Mouse (Mus musculus) left cerebral cortex, postnatal 14 days (tissue): ENCODE measurements around the gene Npas3. TPM values are rescaled to one million over a fixed set of nuclear protein-coding genes. Genes with fewer than 3 reads are reported as not detected.

Source experiments
- DNase-seq, 2 experiments: peaks; one replicate each; pipeline ENCODE4 v3.0.0; 2021 to 2022; ENCODE audit warnings: low spot score in 2 of 2, mixed read lengths in 1 of 2
- intact Hi-C: fragments of 180-260 bp; cut with DNase I; formaldehyde crosslinking; loops from one replicate; pipeline ENCODE4 v1.15.1; 2025
- total RNA-seq, 2 experiments: library from RNA; stranded (reverse); gene quantifications; 2 replicates each; pipeline ENCODE4 v1.2.3; 2021

Npas3 gene
- total RNA-seq, 2 experiments from 2014 or later = 17.1 to 30.1 TPM

GRCm38 (mm10) chr12:53881684-53882083, 633.2 kb downstream of the Npas3 start:
- no peak for DNase-seq
- intact Hi-C loops = no loop called here

- DNase-seq = no peak
- intact Hi-C loops = no loop called here
Observed at GRCm38 (mm10) chr12:53882863-53883262, 634.4 kb downstream of the Npas3 start.

- intact Hi-C loops = no loop called here
- DNase-seq = no peak
Observed at GRCm38 (mm10) chr12:53888624-53889023, 640.1 kb downstream of the Npas3 start.

GRCm38 (mm10) chr12:53895909-53896308, 647.4 kb downstream of the Npas3 start:
- DNase-seq = no peak
- intact Hi-C loops = no loop called here

GRCm38 (mm10) chr12:53908761-53909160, 660.3 kb downstream of the Npas3 start:
- intact Hi-C loops = no loop called here
- peak in 1 of 2 experiments; percentile 9 for DNase-seq

- intact Hi-C loops = no loop called here
- peak in 1 of 2 experiments; percentile 42 for DNase-seq
Observed at GRCm38 (mm10) chr12:53910192-53910591, 661.7 kb downstream of the Npas3 start.

- intact Hi-C loops = no loop called here
- no peak for DNase-seq
Observed at GRCm38 (mm10) chr12:53922153-53922552, 673.7 kb downstream of the Npas3 start.

GRCm38 (mm10) chr12:53948826-53949225, 700.3 kb downstream of the Npas3 start:
- intact Hi-C loops = no loop called here
- no peak for DNase-seq

- DNase-seq = no peak
- intact Hi-C loops = no loop called here
Observed at GRCm38 (mm10) chr12:53962004-53962403, 713.5 kb downstream of the Npas3 start.

- intact Hi-C loops = no loop called here
- DNase-seq = no peak
Observed at GRCm38 (mm10) chr12:53963534-53963933, 715.1 kb downstream of the Npas3 start.

GRCm38 (mm10) chr12:53969378-53970174, 721.1 kb downstream of the Npas3 start:
- intact Hi-C loops = no loop called here
- no peak for DNase-seq

GRCm38 (mm10) chr12:53970721-53971120, 722.2 kb downstream of the Npas3 start:
- intact Hi-C loops = no loop called here
- DNase-seq = no peak

GRCm38 (mm10) chr12:53973414-53973813, 724.9 kb downstream of the Npas3 start:
- no peak for DNase-seq
- intact Hi-C loops = no loop called here

GRCm38 (mm10) chr12:53981575-53982507, 733.4 kb downstream of the Npas3 start:
- intact Hi-C loops = no loop called here
- DNase-seq = peak; percentile 45 to 50

GRCm38 (mm10) chr12:53983946-53984345, 735.5 kb downstream of the Npas3 start:
- no peak for DNase-seq
- intact Hi-C loops = no loop called here

GRCm38 (mm10) chr12:53985851-53986842, 737.7 kb downstream of the Npas3 start:
- DNase-seq = no peak
- intact Hi-C loops = no loop called here

GRCm38 (mm10) chr12:53992411-53992810, 743.9 kb downstream of the Npas3 start:
- no peak for DNase-seq
- intact Hi-C loops = no loop called here

- intact Hi-C loops = no loop called here
- DNase-seq = no peak
Observed at GRCm38 (mm10) chr12:53995710-53996109, 747.2 kb downstream of the Npas3 start.

GRCm38 (mm10) chr12:53997141-53997540, 748.7 kb downstream of the Npas3 start:
- intact Hi-C loops = no loop called here
- DNase-seq = no peak
